Mouse (Mus musculus) ES-Bruce4 (cell line): Measurements from ENCODE around the gene Fads2.
A peak's percentile ranks its signal among the peaks of the same experiment; 100 is the strongest.

Experiments used
- CTCF ChIP-seq: IDR thresholded peaks from one replicate; pipeline ENCODE4 v1.8.1; 2011; ENCODE audit warnings: low read depth, low read length
- EP300 ChIP-seq: IDR thresholded peaks from 2 replicates; pipeline ENCODE4 v1.6.1; 2011; ENCODE audit warnings: low read depth, low read length; ENCODE audit not compliant: insufficient read depth
- POLR2A ChIP-seq: IDR thresholded peaks from one replicate; pipeline ENCODE4 v1.8.1; 2011; ENCODE audit warnings: low read length; ENCODE audit not compliant: insufficient read depth

- TF ChIP-seq CTCF, result no peak
- TF ChIP-seq POLR2A, result no peak
- peak; percentile 86 for TF ChIP-seq EP300
Measured at GRCm38 (mm10) chr19:10013348-10013747, 88.2 kb downstream of the Fads2 start.
